Mouse (Mus musculus): ENCODE data around the gene Stn1.

- TF ChIP-seq CTCF (IDR thresholded peaks at IDR 0.05; ENCODE audit: low read depth) (no peak), EP300 (IDR thresholded peaks at IDR 0.05; ENCODE audit: low read depth) (no peak; the same call in 1 of the 2 replicates)
Measured at GRCm38 (mm10) chr19:47452682-47453081, 84.6 kb downstream of the Stn1 start.
